Mouse (Mus musculus) gastrocnemius, postnatal 10 days (tissue): ENCODE measurements around the gene Atp8a2. TPM values are rescaled to one million over a fixed set of nuclear protein-coding genes. Genes with fewer than 3 reads are reported as not detected.

Experiments used
- DNase-seq: peaks from one replicate; pipeline ENCODE4 v3.0.0; 2021; ENCODE audit warnings: mixed read lengths
- total RNA-seq, 2 experiments: library from RNA; stranded (reverse); gene quantifications; 2 replicates each; pipeline ENCODE4 v1.2.3; 2021

Gene Atp8a2
- total RNA-seq, 2 experiments from 2014 or later = 1.4 to 1.6 TPM

GRCm38 (mm10) chr14:59903484-59904130 is 293.4 kb downstream of the Atp8a2 start:
- DNase-seq = no peak

- no peak for DNase-seq
These were observed 303.0 kb downstream of the Atp8a2 start for GRCm38 (mm10) chr14:59893971-59894370.

GRCm38 (mm10) chr14:59892084-59892483 is 304.9 kb downstream of the Atp8a2 start:
- DNase-seq = no peak

GRCm38 (mm10) chr14:59891491-59891890 is 305.5 kb downstream of the Atp8a2 start:
- DNase-seq = no peak

- no peak for DNase-seq
These were observed 306.2 kb downstream of the Atp8a2 start for GRCm38 (mm10) chr14:59890818-59891217.

GRCm38 (mm10) chr14:59890107-59890506 is 306.9 kb downstream of the Atp8a2 start:
- DNase-seq = no peak

GRCm38 (mm10) chr14:59888446-59888845 is 308.5 kb downstream of the Atp8a2 start:
- no peak for DNase-seq

GRCm38 (mm10) chr14:59888046-59888445 is 308.9 kb downstream of the Atp8a2 start:
- no peak for DNase-seq

- no peak for DNase-seq
These were observed 309.7 kb downstream of the Atp8a2 start for GRCm38 (mm10) chr14:59887061-59887861.

GRCm38 (mm10) chr14:59883517-59884069 is 313.4 kb downstream of the Atp8a2 start:
- no peak for DNase-seq

GRCm38 (mm10) chr14:59880829-59881228 is 316.1 kb downstream of the Atp8a2 start:
- DNase-seq = no peak

GRCm38 (mm10) chr14:59878248-59878647 is 318.7 kb downstream of the Atp8a2 start:
- no peak for DNase-seq

- DNase-seq = no peak
These were observed 320.5 kb downstream of the Atp8a2 start for GRCm38 (mm10) chr14:59876525-59876924.

GRCm38 (mm10) chr14:59868369-59868768 is 328.6 kb downstream of the Atp8a2 start:
- DNase-seq = no peak

- no peak for DNase-seq
These were observed 329.2 kb downstream of the Atp8a2 start for GRCm38 (mm10) chr14:59867749-59868148.

- no peak for DNase-seq
These were observed 331.0 kb downstream of the Atp8a2 start for GRCm38 (mm10) chr14:59866001-59866400.

- DNase-seq = no peak
These were observed 334.6 kb downstream of the Atp8a2 start for GRCm38 (mm10) chr14:59862351-59862750.

GRCm38 (mm10) chr14:59859830-59860229 is 337.1 kb downstream of the Atp8a2 start:
- no peak for DNase-seq

GRCm38 (mm10) chr14:59858501-59859225 is 338.3 kb downstream of the Atp8a2 start:
- no peak for DNase-seq

- DNase-seq = no peak
These were observed 343.8 kb downstream of the Atp8a2 start for GRCm38 (mm10) chr14:59853139-59853538.

GRCm38 (mm10) chr14:59846609-59847375 is 350.2 kb downstream of the Atp8a2 start:
- peak; percentile 15 for DNase-seq
